Mouse (Mus musculus) MEL-GATA-1-ER (cell line): ENCODE measurements around the gene Slx4.
"Not testable (repeated sequence)": the region's sequence is repeated elsewhere in the genome, so short reads cannot be mapped to it uniquely, and the experiment has no call there.

Source experiments
- DNase-seq: peaks from one replicate; pipeline ENCODE4 v3.0.0-alpha.2; 2012; ENCODE audit warnings: low read depth; ENCODE audit errors: extremely low read depth

Gene Slx4

GRCm38 (mm10) chr16:4003489-4004398 lies at the start of gene Slx4:
Gene Slx4 (minus strand): TSS chr16:4003770.
- peak; percentile 91 for DNase-seq

- DNase-seq, result no peak
Measured at GRCm38 (mm10) chr16:4052601-4053000, 49.0 kb upstream of the Slx4 start.

DNA sequence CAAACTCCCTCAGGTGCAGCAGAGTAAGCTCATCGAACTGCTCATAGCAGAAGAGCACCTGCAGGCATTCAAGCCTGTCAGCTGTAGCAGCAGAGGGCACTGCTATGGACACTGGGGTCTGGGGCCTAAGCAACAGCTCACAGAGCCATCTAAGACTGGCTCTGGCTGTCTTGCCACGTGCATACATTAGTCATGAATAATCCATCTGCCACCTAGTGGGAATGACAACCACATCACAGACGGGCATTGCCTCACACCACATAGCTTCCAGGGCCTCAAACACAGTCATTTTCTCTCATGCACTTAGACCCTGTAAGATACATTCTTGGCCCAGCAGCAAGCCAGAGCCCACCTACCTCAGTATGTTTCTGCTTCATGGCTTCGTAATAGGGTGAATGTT lies 42.0 kb upstream of the Slx4 start:
- DNase-seq, result no peak

- no peak for DNase-seq
Measured at GRCm38 (mm10) chr16:4044093-4044492, 40.5 kb upstream of the Slx4 start.

GRCm38 (mm10) chr16:4041646-4042045 lies 38.1 kb upstream of the Slx4 start:
- no peak for DNase-seq

- DNase-seq, result no peak
Measured at GRCm38 (mm10) chr16:4040206-4040605, 36.6 kb upstream of the Slx4 start.

- no peak for DNase-seq
Measured at GRCm38 (mm10) chr16:4037690-4038089, 34.1 kb upstream of the Slx4 start.

- no peak for DNase-seq
Measured at GRCm38 (mm10) chr16:4036807-4037206, 33.2 kb upstream of the Slx4 start, which contains the start of gene Dnase1. Gene Dnase1 (plus strand): TSS chr16:4036942.

GRCm38 (mm10) chr16:4035575-4035974 lies 32.0 kb upstream of the Slx4 start:
- no peak for DNase-seq

GRCm38 (mm10) chr16:4034476-4034875 lies 30.9 kb upstream of the Slx4 start:
- DNase-seq, result peak; percentile 49

DNA sequence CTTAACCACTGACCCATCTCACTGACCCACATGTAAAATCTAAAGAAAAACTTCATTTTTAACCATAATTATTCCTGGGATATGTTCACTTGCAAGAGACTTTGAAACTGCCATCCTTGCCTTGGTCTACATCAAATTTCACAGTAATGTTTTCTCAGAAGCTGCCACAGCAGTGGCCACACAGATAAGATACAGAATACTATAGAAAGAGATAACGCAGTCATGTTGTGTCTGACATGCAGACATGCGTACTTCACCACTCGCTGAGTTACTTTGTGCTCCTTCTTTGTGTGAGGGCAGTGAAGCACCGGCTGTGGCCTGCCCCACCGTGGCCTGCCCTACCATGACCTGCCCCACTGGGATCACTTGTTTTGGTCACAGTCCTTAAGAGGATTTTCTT lies 30.4 kb upstream of the Slx4 start:
- DNase-seq, result no peak

DNA sequence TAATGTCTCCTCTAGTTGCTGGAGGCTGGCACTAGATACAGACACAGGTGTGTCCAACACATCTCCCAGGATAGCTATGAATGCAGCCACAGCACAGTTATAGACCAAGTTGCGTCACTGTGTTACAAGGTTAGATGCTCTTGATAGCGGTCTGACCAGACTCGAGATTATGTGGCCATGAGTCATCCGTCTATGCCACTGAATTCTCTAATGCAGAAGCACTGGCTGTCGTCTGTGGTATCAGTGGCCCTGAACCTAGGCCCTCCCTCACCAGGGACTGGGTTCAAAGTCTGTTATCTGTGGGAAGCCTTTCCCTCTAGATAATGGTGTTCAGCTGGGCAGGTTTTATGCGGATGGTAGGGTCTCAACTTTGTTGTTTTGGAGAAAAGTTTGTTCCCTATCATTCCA lies 28.8 kb upstream of the Slx4 start:
- peak; percentile 17 for DNase-seq

- DNase-seq, result no peak
Measured at GRCm38 (mm10) chr16:4031441-4032274, 28.1 kb upstream of the Slx4 start.

GRCm38 (mm10) chr16:4030501-4030900 lies 26.9 kb upstream of the Slx4 start:
- no peak for DNase-seq

DNA sequence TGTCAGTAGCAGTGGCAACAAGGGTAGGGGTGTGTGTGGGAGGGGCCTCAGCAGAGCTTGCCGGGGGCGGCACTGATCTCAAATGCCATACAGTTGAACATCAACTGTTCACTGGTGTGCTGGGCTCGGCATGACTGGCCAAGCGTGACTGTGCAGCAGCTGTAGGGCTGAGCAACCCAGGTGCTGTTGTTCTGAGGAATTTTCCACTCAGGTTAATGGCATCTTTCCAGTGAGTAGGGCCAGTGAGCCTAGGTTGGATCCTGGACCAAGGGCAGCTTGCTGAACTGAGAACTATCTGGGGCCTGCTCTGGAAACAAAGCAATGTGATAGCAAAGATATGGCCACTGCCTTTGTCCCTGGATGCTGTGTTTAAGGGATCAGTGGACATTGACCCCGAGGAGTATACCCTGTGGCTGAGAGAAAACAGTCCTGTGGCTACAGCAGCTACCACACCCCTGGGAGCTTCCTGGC lies 25.8 kb upstream of the Slx4 start:
- DNase-seq, result no peak

GRCm38 (mm10) chr16:4027211-4027610 lies 23.6 kb upstream of the Slx4 start:
- DNase-seq, result no peak

GRCm38 (mm10) chr16:4026672-4027071 lies 23.1 kb upstream of the Slx4 start:
- no peak for DNase-seq

GRCm38 (mm10) chr16:4022719-4023118 lies 19.1 kb upstream of the Slx4 start:
- DNase-seq, result no peak

GRCm38 (mm10) chr16:4021241-4021640 lies 17.7 kb upstream of the Slx4 start:
- no peak for DNase-seq

GRCm38 (mm10) chr16:4017466-4017865 lies 13.9 kb upstream of the Slx4 start:
- not testable (repeated sequence) for DNase-seq

DNA sequence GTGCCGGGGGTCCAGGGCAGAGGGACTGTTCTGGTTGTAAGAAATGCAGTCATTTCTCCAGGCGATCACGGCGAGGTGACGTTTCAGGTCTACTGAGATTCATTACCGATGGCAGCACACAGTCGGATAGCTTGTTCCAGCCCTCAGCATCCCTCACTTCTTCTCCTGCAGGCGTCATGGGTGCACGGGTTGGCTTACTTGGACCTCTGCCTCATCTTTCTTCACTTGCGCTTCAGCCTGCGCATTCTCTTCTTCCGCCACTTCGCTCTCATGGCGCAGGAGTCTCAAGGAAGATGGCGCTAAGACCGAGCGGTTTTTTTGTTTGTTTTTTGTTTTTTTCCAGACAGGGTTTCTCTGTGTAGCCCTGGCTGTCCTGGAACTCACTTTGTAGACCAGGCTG lies 13.2 kb upstream of the Slx4 start:
- not testable (repeated sequence) for DNase-seq

DNA sequence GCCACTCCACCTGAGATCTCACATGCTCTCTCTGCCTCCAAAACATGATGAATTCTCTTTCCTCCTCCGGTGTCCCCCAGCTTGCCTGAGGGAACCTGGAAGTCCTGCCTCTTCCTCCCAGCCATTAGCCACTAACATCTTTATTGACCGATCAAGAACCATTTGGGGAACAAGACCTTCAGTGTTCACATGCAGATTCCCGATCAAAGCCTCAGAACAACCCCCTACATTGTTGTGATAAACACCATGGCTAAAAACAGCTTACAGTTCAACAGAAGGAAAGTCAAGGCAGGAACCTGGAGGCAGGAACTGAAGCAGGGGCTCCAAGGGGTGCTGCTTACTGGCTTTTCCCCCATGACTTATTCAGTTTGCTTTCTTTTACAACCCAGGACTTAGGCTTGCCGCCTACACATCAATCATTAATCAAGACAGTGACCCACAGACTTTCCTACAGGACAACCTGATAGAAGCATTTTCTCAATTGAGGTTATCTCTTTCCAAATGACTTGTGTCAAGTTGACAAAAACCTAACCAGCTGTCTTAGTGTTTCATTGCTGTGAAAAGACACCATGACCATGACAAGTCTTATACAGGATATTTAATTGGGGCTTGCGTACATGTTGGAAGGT lies 10.6 kb upstream of the Slx4 start:
- DNase-seq, result no peak
